Mouse (Mus musculus) G1E (cell line): ENCODE data around the gene Stim2. TPM values are rescaled to one million over a fixed set of nuclear protein-coding genes. Genes with fewer than 3 reads are reported as not detected.

Experiments used
- ATAC-seq: 2 replicates; pipeline ENCODE4 v1.8.0; 2016; ENCODE audit warnings: mild to moderate bottlenecking; ENCODE audit not compliant: insufficient number of reproducible peaks, poor library complexity, low FRiP score, severe bottlenecking; ENCODE audit errors: extremely low read depth
- DNase-seq: peaks from one replicate; pipeline ENCODE4 v3.0.0; 2012; ENCODE audit warnings: low spot score
- H3K27me3 ChIP-seq: 2 replicates; pipeline ENCODE4 v1.6.1; 2012; ENCODE audit warnings: mild to moderate bottlenecking, low read length, inconsistent platforms; ENCODE audit not compliant: insufficient read depth
- H3K36me3 ChIP-seq: replicated peaks from 2 replicates; pipeline ENCODE3; 2012; ENCODE audit warnings: mild to moderate bottlenecking, inconsistent platforms
- H3K4me1 ChIP-seq: 2 replicates; pipeline ENCODE4 v1.6.1; 2012; ENCODE audit warnings: low read depth, low read length, inconsistent platforms, mixed read lengths; ENCODE audit not compliant: insufficient read depth
- H3K4me3 ChIP-seq: 2 replicates; pipeline ENCODE4 v1.5.1; 2012; ENCODE audit warnings: low read depth, mild to moderate bottlenecking, inconsistent platforms, low read length, moderate library complexity, mixed read lengths
- H3K9me3 ChIP-seq: replicated peaks from 2 replicates; pipeline ENCODE4 v1.6.1; 2012; ENCODE audit warnings: inconsistent platforms
- CTCF ChIP-seq: IDR thresholded peaks from 2 replicates; pipeline ENCODE4 v1.5.1; 2012; ENCODE audit warnings: low read depth, low read length, inconsistent platforms, mixed read lengths
- GATA1 ChIP-seq: IDR thresholded peaks from 2 replicates; pipeline ENCODE4 v1.6.1; 2012; ENCODE audit warnings: borderline replicate concordance, low read length, inconsistent platforms, mixed read lengths
- GATA2 ChIP-seq: IDR thresholded peaks from 2 replicates; pipeline ENCODE4 v1.6.1; 2012; ENCODE audit warnings: low read depth, low read length, inconsistent platforms, borderline replicate concordance
- POLR2AphosphoS5 ChIP-seq: IDR thresholded peaks from 2 replicates; pipeline ENCODE4 v1.6.1; 2012; ENCODE audit warnings: low read depth, low read length, inconsistent platforms; ENCODE audit not compliant: insufficient replicate concordance
- TAL1 ChIP-seq: conservative IDR thresholded peaks from 2 replicates; pipeline ENCODE4 v1.6.1; 2012; ENCODE audit warnings: low read depth, low read length, inconsistent platforms, mixed read lengths
- polyA plus RNA-seq: library from polyadenylated mRNA; stranded (reverse); fragments of >175 nt; gene quantifications from 2 replicates; pipeline ENCODE4 v1.2.3, GENCODE M21; 2012
- total RNA-seq, 2 experiments: library from RNA; stranded (forward) in 1 of 2; stranded (reverse) in 1 of 2; fragments of 200-1000 nt in 1 of 2; fragments of >200 nt in 1 of 2; fragmentation: Nextera tagmentation in 1 of 2; gene quantifications; 2 replicates each; pipeline ENCODE4 v1.2.3; 2014 to 2017

Gene Stim2
- total and polyA plus RNA-seq, 3 experiments: 11.2 to 22.9 (median 12.0) TPM

GRCm38 (mm10) chr5:53956396-53957314 lies 41.6 kb upstream of the Stim2 start:
- ATAC-seq: no peak
- TF ChIP-seq POLR2AphosphoS5: no peak
- TF ChIP-seq CTCF: no peak
- no peak for TF ChIP-seq TAL1
- TF ChIP-seq GATA2: no peak
- TF ChIP-seq GATA1: no peak
- no peak for DNase-seq
- Histone ChIP-seq H3K27me3 (peaks cover 32% of the 10 kb centered on the region), H3K36me3 (no peaks in the 10 kb centered on the region), H3K9me3 (no peaks in the 10 kb centered on the region), H3K4me1 (0 out of 2 replicates have a peak, but pooled peaks cover 3% of the 10 kb centered on the region), H3K4me3 (no peak overlapping the region)

- Histone ChIP-seq H3K36me3 (no peaks in the 10 kb centered on the region), H3K9me3 (no peaks in the 10 kb centered on the region), H3K4me3 (no peak overlapping the region), H3K27me3 (peaks cover 36% of the 10 kb centered on the region), H3K4me1 (0 out of 2 replicates have a peak, but pooled peaks cover 5% of the 10 kb centered on the region)
- ATAC-seq: no peak
- DNase-seq: no peak
- TF ChIP-seq CTCF: no peak
- no peak for TF ChIP-seq TAL1
- no peak for TF ChIP-seq POLR2AphosphoS5
- no peak for TF ChIP-seq GATA2
- no peak for TF ChIP-seq GATA1
Observed at GRCm38 (mm10) chr5:53957348-53957747, 41.0 kb upstream of the Stim2 start.

- TF ChIP-seq TAL1 (no peak), GATA2 (no peak), POLR2AphosphoS5 (no peak), CTCF (no peak), GATA1 (no peak)
- H3K27me3 ChIP-seq: peaks cover 34% of the 10 kb centered on the region
- no peaks in the 10 kb centered on the region for H3K9me3 ChIP-seq
- DNase-seq: no peak
- H3K4me3 ChIP-seq: no peak overlapping the region
- H3K36me3 ChIP-seq: no peaks in the 10 kb centered on the region
- ATAC-seq: no peak
- H3K4me1 ChIP-seq: 0 out of 2 replicates have a peak, but pooled peaks cover 5% of the 10 kb centered on the region
Observed at GRCm38 (mm10) chr5:53961229-53961628, 37.1 kb upstream of the Stim2 start.

GRCm38 (mm10) chr5:53961830-53962515 lies 36.3 kb upstream of the Stim2 start:
- 0 out of 2 replicates have a peak, but pooled peaks cover 5% of the 10 kb centered on the region for H3K4me1 ChIP-seq
- DNase-seq (no peak), ATAC-seq (no peak)
- no peaks in the 10 kb centered on the region for H3K36me3 ChIP-seq
- no peak for TF ChIP-seq GATA2
- TF ChIP-seq TAL1: no peak
- TF ChIP-seq GATA1: no peak
- TF ChIP-seq CTCF: no peak
- no peak overlapping the region for H3K4me3 ChIP-seq
- peaks cover 33% of the 10 kb centered on the region for H3K27me3 ChIP-seq
- no peaks in the 10 kb centered on the region for H3K9me3 ChIP-seq

GRCm38 (mm10) chr5:53965656-53966055 lies 32.6 kb upstream of the Stim2 start:
- no peak for ATAC-seq
- no peak overlapping the region for H3K4me3 ChIP-seq
- no peaks in the 10 kb centered on the region for H3K9me3 ChIP-seq
- H3K27me3 ChIP-seq: peaks cover 32% of the 10 kb centered on the region
- DNase-seq: no peak
- peaks cover 7% of the 10 kb centered on the region; the same call in 1 of the 2 replicates for H3K4me1 ChIP-seq
- H3K36me3 ChIP-seq: no peaks in the 10 kb centered on the region
- TF ChIP-seq GATA1 (no peak), TAL1 (no peak), CTCF (no peak), POLR2AphosphoS5 (no peak), GATA2 (no peak)

- peaks cover 2% of the 10 kb centered on the region; the same call in 1 of the 2 replicates for H3K4me1 ChIP-seq
- no peak overlapping the region for H3K4me3 ChIP-seq
- DNase-seq (no peak), ATAC-seq (no peak)
- no peak for TF ChIP-seq GATA1
- TF ChIP-seq TAL1: no peak
- TF ChIP-seq CTCF: no peak
- no peak for TF ChIP-seq POLR2AphosphoS5
- no peak for TF ChIP-seq GATA2
- no peaks in the 10 kb centered on the region for H3K9me3 ChIP-seq
- H3K36me3 ChIP-seq: no peaks in the 10 kb centered on the region
- peaks cover 34% of the 10 kb centered on the region for H3K27me3 ChIP-seq
Observed at GRCm38 (mm10) chr5:53967560-53967959, 30.7 kb upstream of the Stim2 start.
